Mouse (Mus musculus): ENCODE measurements around the gene Chia1. TPM values are rescaled to one million over a fixed set of nuclear protein-coding genes. Genes with fewer than 3 reads are reported as not detected.
"Not testable (repeated sequence)": the region's sequence is repeated elsewhere in the genome, so short reads cannot be mapped to it uniquely, and the experiment has no call there.

Gene Chia1
- 0.30 and 0.42 TPM in 2 replicates for polyA plus RNA-seq (2015; fragmentation: Nextera tagmentation; extraction: Ambion mirVana)

DNA sequence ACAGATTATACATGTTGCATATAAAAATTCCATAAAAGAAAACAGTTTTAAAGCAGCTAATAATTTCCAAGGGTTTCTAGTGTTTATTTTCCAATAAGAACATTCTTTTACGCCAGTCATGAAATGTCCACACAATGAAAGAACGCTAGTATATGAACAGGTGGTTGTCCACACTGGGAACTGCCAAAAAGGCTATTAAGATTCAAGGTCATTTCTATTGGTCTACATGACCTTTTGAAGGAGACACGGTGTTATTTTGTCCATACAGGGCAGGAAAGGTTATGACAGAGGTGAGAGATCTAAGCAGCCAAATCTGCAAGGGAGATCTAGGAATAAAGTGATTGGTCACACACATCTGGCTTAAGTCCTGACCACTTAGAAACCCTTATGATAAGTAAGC is at the start of gene Chia1:
TSS of gene Chia1 (plus strand) at position 301 of the 400 bp plus-strand sequence.
- no peak for ATAC-seq (ENCODE audit: borderline replicate concordance, extremely low read depth, low FRiP score, low TSS enrichment)
- no peaks in the 10 kb centered on the region for H3K4me1 ChIP-seq
- no peak within 1 kb of the TSS for H3K9ac ChIP-seq
- WGBS: 67% methylated on average over 3 of the region's 3 CpGs
- H3K27me3 ChIP-seq: no peaks in the 10 kb centered on the region
- no peaks in the 10 kb centered on the region for H3K9me3 ChIP-seq
- H3K36me3 ChIP-seq: no peaks in the 10 kb centered on the region
- H3K27ac ChIP-seq: no peak within 1 kb of the TSS
- no peak within 1 kb of the TSS for H3K4me2 ChIP-seq
- H3K4me3 ChIP-seq: no peak within 1 kb of the TSS

DNA sequence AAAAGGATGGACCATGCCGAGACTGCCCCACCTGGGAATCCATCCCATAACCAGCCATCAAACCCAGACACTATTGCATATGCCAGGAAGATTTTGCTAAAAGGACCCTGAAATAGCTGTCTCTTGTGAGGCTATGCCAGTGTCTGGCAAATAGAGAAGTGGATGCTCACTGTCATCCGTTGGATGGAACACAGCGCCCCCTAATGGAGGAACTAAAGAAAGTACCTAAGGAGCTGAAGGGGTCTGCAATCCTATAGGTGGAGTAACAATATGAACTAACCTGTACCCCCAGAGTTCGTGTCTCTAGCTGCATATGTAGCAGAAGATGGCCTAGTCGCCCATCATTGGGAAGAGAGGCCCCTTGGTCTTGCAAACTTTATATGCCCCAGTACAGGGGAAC is 45.3 kb upstream of the Chia1 start:
- 27% methylated on average over 5 of the region's 5 CpGs for WGBS
- H3K4me2 ChIP-seq; ATAC-seq (ENCODE audit: borderline replicate concordance, extremely low read depth, low FRiP score, low TSS enrichment): not testable (repeated sequence)

DNA sequence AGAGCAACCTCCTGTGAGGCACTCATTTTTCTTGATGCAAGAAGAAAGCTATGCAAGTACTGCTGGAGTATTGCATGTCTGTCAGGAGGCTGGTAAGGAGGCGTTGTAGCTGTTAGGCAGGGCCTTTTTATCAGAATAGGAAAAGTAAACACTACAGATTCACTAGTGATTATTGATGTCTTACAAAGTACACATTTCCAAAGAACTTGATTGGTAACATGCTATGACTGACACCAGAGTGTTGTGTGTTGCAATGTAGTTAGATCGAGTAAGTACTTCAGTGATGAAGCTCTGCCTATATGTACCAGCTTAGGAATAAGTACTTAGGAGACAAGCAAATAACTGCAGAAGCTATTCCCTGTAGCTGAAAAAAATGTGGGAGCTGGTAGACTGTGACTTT is 42.0 kb upstream of the Chia1 start:
- no peaks in the 10 kb centered on the region for H3K27me3 ChIP-seq
- no peak overlapping the region for H3K4me3 ChIP-seq
- ATAC-seq (ENCODE audit: borderline replicate concordance, extremely low read depth, low FRiP score, low TSS enrichment): no peak
- no peak overlapping the region for H3K9ac ChIP-seq
- no peaks in the 10 kb centered on the region for H3K36me3 ChIP-seq
- no peaks in the 10 kb centered on the region for H3K9me3 ChIP-seq
- 50% methylated on average over 2 of the region's 2 CpGs for WGBS
- H3K4me2 ChIP-seq: no peak overlapping the region
- H3K27ac ChIP-seq: no peak overlapping the region
- H3K4me1 ChIP-seq: no peaks in the 10 kb centered on the region

More for the DNA sequence above, 45.3 kb upstream of the Chia1 start:
- H3K36me3 ChIP-seq, H3K4me1 ChIP-seq, H3K9ac ChIP-seq, H3K4me3 ChIP-seq, H3K27ac ChIP-seq, H3K9me3 ChIP-seq, H3K27me3 ChIP-seq: not testable (repeated sequence)

DNA sequence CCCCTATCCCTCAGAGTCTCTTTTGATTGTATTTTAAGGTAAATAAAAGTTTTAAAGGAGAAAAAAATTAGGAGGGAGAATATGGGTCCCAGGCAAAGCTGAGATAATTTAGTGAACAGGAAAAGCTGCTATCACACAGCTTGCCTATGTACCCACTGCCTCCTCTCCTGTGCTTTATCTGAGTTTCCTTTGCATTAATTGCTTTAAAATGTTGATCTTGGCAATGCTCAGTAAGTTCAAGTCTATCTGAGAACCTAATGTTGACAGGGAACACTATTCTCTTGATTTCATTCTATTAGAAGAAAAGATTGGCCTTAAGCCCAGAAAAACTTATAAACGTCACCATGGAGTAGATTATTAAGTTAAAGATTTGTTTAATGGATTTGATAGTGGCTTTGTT is 38.2 kb upstream of the Chia1 start:
- Histone ChIP-seq H3K9ac (no peak overlapping the region), H3K9me3 (no peaks in the 10 kb centered on the region), H3K4me3 (no peak overlapping the region), H3K27ac (no peak overlapping the region), H3K4me1 (no peaks in the 10 kb centered on the region), H3K4me2 (no peak overlapping the region), H3K36me3 (no peaks in the 10 kb centered on the region), H3K27me3 (no peaks in the 10 kb centered on the region)
- no peak for ATAC-seq (ENCODE audit: borderline replicate concordance, extremely low read depth, low FRiP score, low TSS enrichment)
- 15% methylated on average over 1 of the region's 1 CpGs for WGBS

DNA sequence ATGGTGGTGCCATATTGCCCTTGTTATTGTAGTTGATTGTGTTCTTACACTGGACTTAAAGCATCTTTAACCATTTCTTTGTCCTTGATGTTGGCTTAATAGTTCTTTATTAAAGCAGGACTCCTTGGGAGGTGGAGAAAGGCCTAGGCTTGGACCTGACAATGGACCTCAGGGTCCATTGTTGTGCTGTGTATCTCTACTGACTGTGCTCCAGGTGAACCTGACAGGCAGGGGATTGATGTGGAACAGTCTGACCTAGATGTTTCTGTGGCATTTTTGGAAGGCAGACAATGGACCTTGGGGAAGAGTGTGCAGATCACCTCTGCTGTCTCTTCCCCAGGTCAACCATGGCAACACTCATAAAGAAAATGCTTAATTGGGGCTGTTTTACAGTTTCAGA is 14.0 kb downstream of the Chia1 start:
- no peak for ATAC-seq (ENCODE audit: borderline replicate concordance, extremely low read depth, low FRiP score, low TSS enrichment)
- Histone ChIP-seq H3K4me2 (no peak overlapping the region), H3K4me3 (no peak overlapping the region), H3K36me3 (no peaks in the 10 kb centered on the region), H3K9ac (no peak overlapping the region), H3K4me1 (no peaks in the 10 kb centered on the region), H3K9me3 (no peaks in the 10 kb centered on the region), H3K27ac (no peak overlapping the region), H3K27me3 (no peaks in the 10 kb centered on the region)

DNA sequence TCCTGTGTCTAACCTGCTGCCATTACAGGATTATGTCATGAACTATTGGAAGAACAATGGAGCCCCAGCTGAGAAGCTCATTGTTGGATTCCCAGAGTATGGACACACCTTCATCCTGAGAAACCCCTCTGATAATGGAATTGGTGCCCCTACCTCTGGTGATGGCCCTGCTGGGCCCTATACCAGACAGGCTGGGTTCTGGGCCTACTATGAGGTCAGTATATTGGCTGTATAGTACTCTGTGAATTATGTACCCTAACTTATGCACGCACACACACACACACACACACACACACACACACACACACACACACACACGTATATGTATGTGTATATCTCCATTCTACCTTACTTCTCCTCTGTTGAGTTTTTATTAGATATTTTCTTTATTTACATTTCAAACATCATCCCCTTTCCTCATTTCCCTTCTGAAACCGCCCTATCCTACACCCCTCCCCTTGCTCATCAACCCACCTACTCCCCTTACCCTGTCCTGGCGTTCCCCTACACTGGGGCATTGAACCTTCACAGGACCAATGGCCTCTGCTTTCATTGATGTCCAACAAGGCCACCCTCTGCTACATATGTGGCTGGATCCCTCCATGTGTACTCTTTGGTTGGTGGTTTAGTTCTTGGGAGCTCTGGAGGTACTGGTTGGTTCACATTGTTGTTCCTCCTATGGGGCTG is 15.9 kb downstream of the Chia1 start:
- peak; percentile 27; the same call in 1 of the 2 replicates for ATAC-seq (ENCODE audit: borderline replicate concordance, extremely low read depth, low FRiP score, low TSS enrichment)
- Histone ChIP-seq H3K4me1 (no peaks in the 10 kb centered on the region), H3K27ac (no peak overlapping the region), H3K9ac (no peak overlapping the region), H3K27me3 (no peaks in the 10 kb centered on the region), H3K9me3 (no peaks in the 10 kb centered on the region), H3K4me2 (no peak overlapping the region), H3K36me3 (no peaks in the 10 kb centered on the region), H3K4me3 (no peak overlapping the region)
- WGBS: 63% methylated on average over 4 of the region's 4 CpGs

DNA sequence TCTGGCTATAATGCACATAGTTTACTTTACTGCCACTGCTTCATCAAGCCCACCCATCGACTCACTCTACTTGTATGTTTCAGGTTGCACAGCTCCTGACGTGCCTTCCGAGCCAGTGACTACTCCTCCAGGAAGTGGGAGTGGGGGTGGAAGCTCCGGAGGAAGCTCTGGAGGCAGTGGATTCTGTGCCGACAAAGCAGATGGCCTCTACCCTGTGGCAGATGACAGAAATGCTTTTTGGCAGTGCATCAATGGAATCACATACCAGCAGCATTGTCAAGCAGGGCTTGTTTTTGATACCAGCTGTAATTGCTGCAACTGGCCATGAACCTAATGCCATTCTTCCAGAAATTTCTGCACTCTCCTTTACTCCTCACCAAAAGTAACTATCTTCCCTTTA is 18.7 kb downstream of the Chia1 start:
- Histone ChIP-seq H3K4me3 (no peak overlapping the region), H3K27ac (no peak overlapping the region), H3K4me2 (no peak overlapping the region), H3K4me1 (no peaks in the 10 kb centered on the region), H3K9me3 (no peaks in the 10 kb centered on the region), H3K9ac (no peak overlapping the region), H3K27me3 (no peaks in the 10 kb centered on the region), H3K36me3 (no peaks in the 10 kb centered on the region)
- WGBS: 53% methylated on average over 5 of the region's 5 CpGs
- ATAC-seq (ENCODE audit: borderline replicate concordance, extremely low read depth, low FRiP score, low TSS enrichment): no peak

DNA sequence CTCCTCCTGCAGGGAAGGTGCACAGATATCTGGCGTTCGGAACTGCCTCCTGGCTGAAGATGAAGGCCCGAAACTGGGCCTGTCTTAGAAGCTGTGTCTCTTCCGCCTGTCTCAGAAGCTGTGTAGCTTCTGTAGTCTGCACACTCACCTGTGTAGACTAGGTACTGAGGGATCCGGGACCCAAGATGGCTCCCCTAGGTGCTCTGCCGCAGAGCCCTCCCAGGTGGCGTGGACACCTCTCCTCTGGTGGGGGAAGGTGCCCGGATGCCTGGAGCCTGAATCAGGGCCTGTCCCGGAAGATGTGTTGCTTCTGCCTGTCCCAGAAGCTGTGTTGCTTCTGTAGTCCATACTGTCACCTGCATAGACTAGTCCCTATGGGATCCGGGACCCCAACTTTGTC is 31.1 kb downstream of the Chia1 start:
- 89% methylated on average over 10 of the region's 10 CpGs for WGBS
- H3K4me3 ChIP-seq: no peak overlapping the region
- ATAC-seq (ENCODE audit: borderline replicate concordance, extremely low read depth, low FRiP score, low TSS enrichment): no peak

DNA sequence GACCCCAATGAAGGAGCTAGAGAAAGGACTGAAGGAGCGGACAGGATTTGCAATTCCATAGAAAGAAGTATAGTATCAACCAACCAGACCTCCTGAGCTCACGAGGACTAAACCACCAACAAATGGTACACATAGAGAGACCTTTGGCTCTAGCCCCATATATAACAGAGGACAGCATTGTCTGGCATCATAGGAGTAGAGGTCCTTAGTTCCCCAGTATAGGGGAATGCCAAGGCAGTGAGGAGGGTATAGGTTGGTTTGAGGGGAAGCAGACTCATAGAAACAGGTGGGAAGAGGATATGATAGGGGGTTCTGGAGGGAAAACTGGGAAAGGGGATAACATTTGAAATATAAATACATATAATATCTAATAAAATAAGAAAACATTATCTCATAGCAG is 41.4 kb downstream of the Chia1 start:
- no peaks in the 10 kb centered on the region for H3K27me3 ChIP-seq
- WGBS: 77% methylated on average over 2 of the region's 2 CpGs
- no peak overlapping the region for H3K4me2 ChIP-seq
- no peak overlapping the region for H3K9ac ChIP-seq
- H3K9me3 ChIP-seq: 0 out of 2 replicates have a peak, but pooled peaks cover 4% of the 10 kb centered on the region
- H3K36me3 ChIP-seq: no peaks in the 10 kb centered on the region
- no peak overlapping the region for H3K4me3 ChIP-seq
- H3K4me1 ChIP-seq: no peaks in the 10 kb centered on the region
- H3K27ac ChIP-seq: no peak overlapping the region
- ATAC-seq (ENCODE audit: borderline replicate concordance, extremely low read depth, low FRiP score, low TSS enrichment): 0 out of 2 replicates have a peak, but pooled peaks have one; percentile 55

More for the DNA sequence above, 31.1 kb downstream of the Chia1 start:
- Histone ChIP-seq H3K36me3 (no peaks in the 10 kb centered on the region), H3K4me2 (no peak overlapping the region), H3K9ac (no peak overlapping the region), H3K27ac (no peak overlapping the region), H3K27me3 (no peaks in the 10 kb centered on the region), H3K4me1 (no peaks in the 10 kb centered on the region), H3K9me3 (0 out of 2 replicates have a peak, but pooled peaks cover 4% of the 10 kb centered on the region)

DNA sequence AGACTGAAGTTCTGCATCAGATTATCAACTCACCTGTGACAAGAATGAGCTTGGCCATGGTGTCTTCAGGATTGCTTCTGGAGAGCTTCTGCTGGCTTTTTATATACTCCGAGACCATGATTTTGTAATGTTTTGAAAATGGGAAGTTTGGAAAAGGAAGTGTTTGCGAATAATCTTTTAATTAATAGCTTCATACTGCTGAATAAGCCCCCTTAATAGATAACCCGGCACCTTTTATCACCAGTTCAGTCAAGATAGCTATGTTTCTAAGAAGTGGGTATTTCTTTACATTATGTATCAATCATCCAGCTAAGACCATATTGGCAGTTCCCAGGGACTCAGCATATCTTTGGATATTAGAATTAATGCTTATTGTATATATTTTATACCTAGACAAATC is 54.4 kb downstream of the Chia1 start, which contains the start of gene Chil3:
TSS of gene Chil3 (minus strand) at position 101 of the 400 bp plus-strand sequence.
- no peak within 1 kb of the TSS for H3K4me3 ChIP-seq
- no peaks in the 10 kb centered on the region for H3K27me3 ChIP-seq
- H3K36me3 ChIP-seq: no peaks in the 10 kb centered on the region
- WGBS: 76% methylated on average over 3 of the region's 3 CpGs
- ATAC-seq (ENCODE audit: borderline replicate concordance, extremely low read depth, low FRiP score, low TSS enrichment): no peak
- H3K4me1 ChIP-seq: no peaks in the 10 kb centered on the region
- H3K4me2 ChIP-seq: no peak within 1 kb of the TSS
- 0 out of 2 replicates have a peak, but pooled peaks cover 3% of the 10 kb centered on the region for H3K9me3 ChIP-seq
- H3K9ac ChIP-seq: no peak within 1 kb of the TSS
- H3K27ac ChIP-seq: no peak within 1 kb of the TSS

DNA sequence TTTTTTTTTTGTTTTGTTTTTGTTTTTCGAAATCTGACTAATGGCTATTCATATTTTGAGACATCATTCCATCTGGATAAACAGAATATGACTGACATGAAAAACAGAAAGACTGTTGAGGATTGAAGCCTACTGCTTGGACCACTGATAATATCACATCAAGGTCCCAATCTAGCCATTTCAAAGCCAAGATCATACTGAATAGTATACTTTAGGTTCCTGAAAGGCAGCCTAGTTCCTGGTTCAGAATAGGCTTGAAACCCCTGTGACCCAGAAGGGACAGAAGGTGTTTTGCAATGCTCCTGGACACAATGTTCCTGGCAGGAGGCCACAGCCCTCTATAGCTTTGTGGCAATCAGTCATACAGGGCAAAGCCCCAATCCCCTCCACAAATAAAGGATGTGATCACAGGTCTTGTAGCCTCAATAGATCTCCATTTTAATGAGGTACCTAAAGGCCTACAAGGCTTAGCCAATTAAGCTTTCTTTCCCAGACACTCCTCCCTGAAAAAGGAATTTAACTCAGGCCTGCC is 57.6 kb downstream of the Chia1 start:
- WGBS: 29% methylated on average over 1 of the region's 1 CpGs

DNA sequence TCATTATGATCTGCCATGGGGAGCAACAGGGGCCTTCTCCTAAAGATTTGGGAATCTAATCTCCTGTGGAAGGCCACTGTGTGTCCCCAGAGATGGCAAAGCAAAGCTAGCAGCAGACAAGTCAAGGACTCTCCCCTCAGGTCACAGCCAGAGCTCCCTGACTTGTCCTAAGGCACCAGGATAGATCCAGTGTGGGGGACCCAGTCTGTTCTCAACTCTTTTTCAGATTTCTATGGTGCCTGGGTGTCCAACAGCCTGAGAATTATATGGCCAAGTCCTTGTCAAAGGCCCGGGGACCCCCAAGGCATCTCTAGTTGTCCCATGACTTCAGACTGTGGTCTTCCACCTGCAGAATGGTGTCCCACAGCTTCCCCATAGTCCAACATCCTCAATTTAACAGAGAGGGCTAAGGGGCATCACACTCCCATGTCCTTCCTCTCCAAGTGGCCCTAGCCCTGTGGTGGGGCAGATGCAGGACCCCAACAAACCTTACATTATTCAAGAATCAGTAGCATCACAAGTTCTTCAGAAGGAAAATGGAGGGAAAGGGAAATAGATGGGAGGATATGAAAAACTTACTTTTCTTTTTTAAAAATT is 58.2 kb downstream of the Chia1 start:
- Histone ChIP-seq H3K4me3 (no peak overlapping the region), H3K9me3 (no peaks in the 10 kb centered on the region), H3K27me3 (no peaks in the 10 kb centered on the region), H3K4me1 (no peaks in the 10 kb centered on the region), H3K36me3 (no peaks in the 10 kb centered on the region), H3K27ac (no peak overlapping the region), H3K4me2 (no peak overlapping the region), H3K9ac (no peak overlapping the region)
- WGBS: 73% methylated on average over 1 of the region's 1 CpGs
- ATAC-seq (ENCODE audit: borderline replicate concordance, extremely low read depth, low FRiP score, low TSS enrichment): peak; percentile 52; the same call in 1 of the 2 replicates

More for the DNA sequence above, 57.6 kb downstream of the Chia1 start:
- no peak overlapping the region for H3K9ac ChIP-seq
- no peaks in the 10 kb centered on the region for H3K4me1 ChIP-seq
- no peaks in the 10 kb centered on the region for H3K36me3 ChIP-seq
- H3K9me3 ChIP-seq: no peaks in the 10 kb centered on the region
- H3K4me2 ChIP-seq: no peak overlapping the region
- no peak overlapping the region for H3K4me3 ChIP-seq
- no peak for ATAC-seq (ENCODE audit: borderline replicate concordance, extremely low read depth, low FRiP score, low TSS enrichment)
- no peak overlapping the region for H3K27ac ChIP-seq
- no peaks in the 10 kb centered on the region for H3K27me3 ChIP-seq

All from lung, embryonic 15.5 days (tissue).